Mouse (Mus musculus): ENCODE measurements around the gene Lsm3. TPM values are rescaled to one million over a fixed set of nuclear protein-coding genes. Genes with fewer than 3 reads are reported as not detected.

Gene Lsm3
- polyA plus RNA-seq, 1 experiment = 46.1 TPM

- 81% methylated on average over 2 of the region's 2 CpGs for WGBS
- Histone ChIP-seq H3K4me1 (replicated peaks; ENCODE audit: control insufficient read depth, insufficient read depth, low read length) (no peaks in the 10 kb centered on the region), H3K36me3 (ENCODE audit: control insufficient read depth, insufficient read depth, low read length) (no peaks in the 10 kb centered on the region), H3K4me3 (ENCODE audit: control insufficient read depth, insufficient read depth, low read length) (no peak overlapping the region), H3K27me3 (ENCODE audit: control insufficient read depth, insufficient read depth, low read length) (no peaks in the 10 kb centered on the region), H3K27ac (ENCODE audit: control insufficient read depth, insufficient read depth, low read length) (no peak overlapping the region)
- DNase-seq = no peak
- TF ChIP-seq CTCF (IDR thresholded peaks at IDR 0.05; ENCODE audit: borderline replicate concordance, control insufficient read depth, extremely low read depth, insufficient read depth, low read length, poor library complexity) = no peak
- no peak for TF ChIP-seq POLR2A (IDR thresholded peaks at IDR 0.05; ENCODE audit: control insufficient read depth, extremely low read depth, insufficient read depth, low read length, poor library complexity)
These were observed 18.0 kb downstream of the Lsm3 start for GRCm38 (mm10) chr6:91533771-91534170.

- 88% methylated on average over 4 of the region's 4 CpGs for WGBS
- no peak for TF ChIP-seq CTCF (IDR thresholded peaks at IDR 0.05; ENCODE audit: borderline replicate concordance, control insufficient read depth, extremely low read depth, insufficient read depth, low read length, poor library complexity)
- TF ChIP-seq POLR2A (IDR thresholded peaks at IDR 0.05; ENCODE audit: control insufficient read depth, extremely low read depth, insufficient read depth, low read length, poor library complexity) = no peak
- Histone ChIP-seq H3K4me3 (ENCODE audit: control insufficient read depth, insufficient read depth, low read length) (no peak overlapping the region), H3K27ac (ENCODE audit: control insufficient read depth, insufficient read depth, low read length) (no peak overlapping the region), H3K27me3 (ENCODE audit: control insufficient read depth, insufficient read depth, low read length) (no peaks in the 10 kb centered on the region), H3K36me3 (ENCODE audit: control insufficient read depth, insufficient read depth, low read length) (no peaks in the 10 kb centered on the region), H3K4me1 (replicated peaks; ENCODE audit: control insufficient read depth, insufficient read depth, low read length) (no peaks in the 10 kb centered on the region)
- DNase-seq = no peak
These were observed 18.5 kb downstream of the Lsm3 start for GRCm38 (mm10) chr6:91534268-91534667.

GRCm38 (mm10) chr6:91535231-91535630, 19.5 kb downstream of the Lsm3 start:
- no peaks in the 10 kb centered on the region for H3K4me1 ChIP-seq (replicated peaks; ENCODE audit: control insufficient read depth, insufficient read depth, low read length)
- no peaks in the 10 kb centered on the region for H3K27me3 ChIP-seq (ENCODE audit: control insufficient read depth, insufficient read depth, low read length)
- TF ChIP-seq CTCF (IDR thresholded peaks at IDR 0.05; ENCODE audit: borderline replicate concordance, control insufficient read depth, extremely low read depth, insufficient read depth, low read length, poor library complexity) (no peak), POLR2A (IDR thresholded peaks at IDR 0.05; ENCODE audit: control insufficient read depth, extremely low read depth, insufficient read depth, low read length, poor library complexity) (no peak)
- WGBS = 93% methylated on average over 3 of the region's 3 CpGs
- no peaks in the 10 kb centered on the region for H3K36me3 ChIP-seq (ENCODE audit: control insufficient read depth, insufficient read depth, low read length)
- no peak overlapping the region for H3K4me3 ChIP-seq (ENCODE audit: control insufficient read depth, insufficient read depth, low read length)
- no peak overlapping the region for H3K27ac ChIP-seq (ENCODE audit: control insufficient read depth, insufficient read depth, low read length)
- DNase-seq = no peak

GRCm38 (mm10) chr6:91536047-91536765, 20.5 kb downstream of the Lsm3 start:
- Histone ChIP-seq H3K27ac (ENCODE audit: control insufficient read depth, insufficient read depth, low read length) (no peak overlapping the region), H3K27me3 (ENCODE audit: control insufficient read depth, insufficient read depth, low read length) (no peaks in the 10 kb centered on the region), H3K4me3 (ENCODE audit: control insufficient read depth, insufficient read depth, low read length) (no peak overlapping the region), H3K4me1 (replicated peaks; ENCODE audit: control insufficient read depth, insufficient read depth, low read length) (no peaks in the 10 kb centered on the region), H3K36me3 (ENCODE audit: control insufficient read depth, insufficient read depth, low read length) (no peaks in the 10 kb centered on the region)
- no peak for DNase-seq
- 88% methylated on average over 11 of the region's 11 CpGs for WGBS
- no peak for TF ChIP-seq POLR2A (IDR thresholded peaks at IDR 0.05; ENCODE audit: control insufficient read depth, extremely low read depth, insufficient read depth, low read length, poor library complexity)
- TF ChIP-seq CTCF (IDR thresholded peaks at IDR 0.05; ENCODE audit: borderline replicate concordance, control insufficient read depth, extremely low read depth, insufficient read depth, low read length, poor library complexity) = no peak

GRCm38 (mm10) chr6:91541276-91541675, 25.5 kb downstream of the Lsm3 start:
- no peak for DNase-seq
- H3K27me3 ChIP-seq (ENCODE audit: control insufficient read depth, insufficient read depth, low read length) = no peaks in the 10 kb centered on the region
- H3K36me3 ChIP-seq (ENCODE audit: control insufficient read depth, insufficient read depth, low read length) = no peaks in the 10 kb centered on the region
- no peak overlapping the region for H3K4me3 ChIP-seq (ENCODE audit: control insufficient read depth, insufficient read depth, low read length)
- TF ChIP-seq POLR2A (IDR thresholded peaks at IDR 0.05; ENCODE audit: control insufficient read depth, extremely low read depth, insufficient read depth, low read length, poor library complexity) (no peak), CTCF (IDR thresholded peaks at IDR 0.05; ENCODE audit: borderline replicate concordance, control insufficient read depth, extremely low read depth, insufficient read depth, low read length, poor library complexity) (no peak)
- H3K27ac ChIP-seq (ENCODE audit: control insufficient read depth, insufficient read depth, low read length) = no peak overlapping the region
- WGBS = 66% methylated on average over 3 of the region's 3 CpGs
- no peaks in the 10 kb centered on the region for H3K4me1 ChIP-seq (replicated peaks; ENCODE audit: control insufficient read depth, insufficient read depth, low read length)

- Histone ChIP-seq H3K4me1 (replicated peaks; ENCODE audit: control insufficient read depth, insufficient read depth, low read length) (no peaks in the 10 kb centered on the region), H3K27me3 (ENCODE audit: control insufficient read depth, insufficient read depth, low read length) (no peaks in the 10 kb centered on the region), H3K36me3 (ENCODE audit: control insufficient read depth, insufficient read depth, low read length) (no peaks in the 10 kb centered on the region), H3K27ac (ENCODE audit: control insufficient read depth, insufficient read depth, low read length) (no peak overlapping the region), H3K4me3 (ENCODE audit: control insufficient read depth, insufficient read depth, low read length) (no peak overlapping the region)
- no peak for DNase-seq
- 93% methylated on average over 5 of the region's 5 CpGs for WGBS
- no peak for TF ChIP-seq CTCF (IDR thresholded peaks at IDR 0.05; ENCODE audit: borderline replicate concordance, control insufficient read depth, extremely low read depth, insufficient read depth, low read length, poor library complexity)
- TF ChIP-seq POLR2A (IDR thresholded peaks at IDR 0.05; ENCODE audit: control insufficient read depth, extremely low read depth, insufficient read depth, low read length, poor library complexity) = no peak
These were observed 27.3 kb downstream of the Lsm3 start for GRCm38 (mm10) chr6:91543056-91543455.
